Mouse (Mus musculus) midbrain, embryonic 14.5 days (tissue): ENCODE measurements at regions not wholly inside any gene's neighbourhood (a gene's known extent, or its start where the extent isn't known, plus 50 kb on each side); places are given as distances from the start of the nearest gene placed in this dataset.
A peak's percentile ranks its signal among the peaks of the same experiment; 100 is the strongest.

Experiments
- ATAC-seq: fragments of 200-750 bp; cut with Nextera tagmentation; 2 replicates; pipeline ENCODE4 v1.8.0; 2017; ENCODE audit warnings: moderate number of reproducible peaks, moderate library complexity; ENCODE audit not compliant: low FRiP score, low TSS enrichment
- DNase-seq: peaks from one replicate; pipeline ENCODE4 v3.0.0-alpha.2; 2015
- H3K27ac ChIP-seq: fragments of 300-500 bp; sonication (generic); replicated peaks from 2 replicates; pipeline ENCODE4 v1.5.1; 2014; ENCODE audit warnings: mild to moderate bottlenecking, low read depth, low read length, moderate library complexity
- H3K27me3 ChIP-seq: fragments of 300-500 bp; sonication (generic); 2 replicates; pipeline ENCODE4 v1.6.1; 2014; ENCODE audit warnings: low read length, control low read depth, mixed read lengths; ENCODE audit not compliant: control insufficient read depth, insufficient read depth
- H3K36me3 ChIP-seq: fragments of 300-500 bp; sonication (generic); 2 replicates; pipeline ENCODE4 v1.6.1; 2014; ENCODE audit warnings: low read length, control low read depth; ENCODE audit not compliant: control insufficient read depth, insufficient read depth
- H3K4me1 ChIP-seq: fragments of 300-500 bp; sonication (generic); 2 replicates; pipeline ENCODE4 v1.6.1; 2014; ENCODE audit warnings: mild to moderate bottlenecking, antibody characterized with exemption, low read length, control low read depth; ENCODE audit not compliant: control insufficient read depth, insufficient read depth
- H3K4me2 ChIP-seq: fragments of 300-500 bp; sonication (generic); 2 replicates; pipeline ENCODE4 v1.6.1; 2014; ENCODE audit warnings: mild to moderate bottlenecking, low read length, moderate library complexity
- H3K4me3 ChIP-seq: fragments of 300-500 bp; sonication (generic); replicated peaks from 2 replicates; pipeline ENCODE4 v1.5.1; 2014; ENCODE audit warnings: low read depth, low read length
- H3K9ac ChIP-seq: fragments of 300-500 bp; sonication (generic); replicated peaks from 2 replicates; pipeline ENCODE4 v1.6.1; 2014; ENCODE audit warnings: mild to moderate bottlenecking, low read length, moderate library complexity
- H3K9me3 ChIP-seq: fragments of 300-500 bp; sonication (generic); 2 replicates; pipeline ENCODE4 v1.6.1; 2016; ENCODE audit warnings: low read length, control low read depth, mixed read lengths; ENCODE audit not compliant: control insufficient read depth
- WGBS: fragments of 180-500 bp; shearing (Covaris S2); extraction: QIAGEN DNeasy Blood & Tissue Kit; methylation state at CpG from one replicate; pipeline ENCODE4 v1.1.7; 2014; 5-methylcytosine and 5-hydroxymethylcytosine counted together

GRCm38 (mm10) chr4:131046969-131047650 lies 102.9 kb downstream of the Matn1 start:
- Histone ChIP-seq H3K9ac (no peak overlapping the region), H3K9me3 (no peaks in the 10 kb centered on the region), H3K27ac (no peak overlapping the region), H3K4me2 (no peak overlapping the region), H3K4me3 (no peak overlapping the region), H3K4me1 (0 out of 2 replicates have a peak, but pooled peaks cover 4% of the 10 kb centered on the region), H3K36me3 (no peaks in the 10 kb centered on the region), H3K27me3 (no peaks in the 10 kb centered on the region)
- WGBS = 71% methylated on average over 12 of the region's 12 CpGs
- no peak for ATAC-seq
- no peak for DNase-seq

- no peak for ATAC-seq
- 96% methylated on average over 3 of the region's 3 CpGs for WGBS
Measured at GRCm38 (mm10) chr4:131056293-131056692, 112.1 kb downstream of the Matn1 start.

GRCm38 (mm10) chr4:131059572-131059971 lies 115.4 kb downstream of the Matn1 start:
- H3K4me3 ChIP-seq = no peak overlapping the region
- no peak for ATAC-seq
- peaks cover 12% of the 10 kb centered on the region for H3K4me1 ChIP-seq
- no peak for DNase-seq
- H3K9ac ChIP-seq = no peak overlapping the region
- 56% methylated on average over 7 of the region's 7 CpGs for WGBS
- no peak overlapping the region for H3K4me2 ChIP-seq
- H3K36me3 ChIP-seq = no peaks in the 10 kb centered on the region
- no peaks in the 10 kb centered on the region for H3K9me3 ChIP-seq
- H3K27me3 ChIP-seq = peaks cover 8% of the 10 kb centered on the region
- H3K27ac ChIP-seq = no peak overlapping the region

More at GRCm38 (mm10) chr4:131056293-131056692, 112.1 kb downstream of the Matn1 start:
- no peak overlapping the region for H3K27ac ChIP-seq
- H3K4me1 ChIP-seq = peaks cover 12% of the 10 kb centered on the region
- H3K9me3 ChIP-seq = peaks cover 8% of the 10 kb centered on the region
- no peak for DNase-seq
- no peak overlapping the region for H3K4me2 ChIP-seq
- no peak overlapping the region for H3K9ac ChIP-seq
- H3K36me3 ChIP-seq = no peaks in the 10 kb centered on the region
- H3K27me3 ChIP-seq = no peaks in the 10 kb centered on the region; the same call in 1 of the 2 replicates
- H3K4me3 ChIP-seq = no peak overlapping the region

GRCm38 (mm10) chr4:131060191-131060680 lies 116.1 kb downstream of the Matn1 start:
- H3K4me2 ChIP-seq = no peak overlapping the region
- WGBS = 19% methylated on average over 1 of the region's 1 CpGs
- DNase-seq = no peak

GRCm38 (mm10) chr4:131060706-131061105 lies 116.5 kb downstream of the Matn1 start:
- DNase-seq (peak; percentile 64), ATAC-seq (no peak)
- no peaks in the 10 kb centered on the region for H3K36me3 ChIP-seq
- no peaks in the 10 kb centered on the region for H3K9me3 ChIP-seq
- H3K27ac ChIP-seq = no peak overlapping the region
- no peak overlapping the region for H3K4me3 ChIP-seq
- H3K4me2 ChIP-seq = no peak overlapping the region
- 1% methylated on average over 2 of the region's 2 CpGs for WGBS
- H3K4me1 ChIP-seq = peaks cover 14% of the 10 kb centered on the region
- no peak overlapping the region for H3K9ac ChIP-seq
- H3K27me3 ChIP-seq = peaks cover 8% of the 10 kb centered on the region

More at GRCm38 (mm10) chr4:131060191-131060680, 116.1 kb downstream of the Matn1 start:
- Histone ChIP-seq H3K9me3 (no peaks in the 10 kb centered on the region), H3K4me3 (no peak overlapping the region), H3K36me3 (no peaks in the 10 kb centered on the region), H3K9ac (no peak overlapping the region), H3K4me1 (peaks cover 12% of the 10 kb centered on the region), H3K27ac (no peak overlapping the region), H3K27me3 (peaks cover 8% of the 10 kb centered on the region)
- ATAC-seq = no peak

DNA sequence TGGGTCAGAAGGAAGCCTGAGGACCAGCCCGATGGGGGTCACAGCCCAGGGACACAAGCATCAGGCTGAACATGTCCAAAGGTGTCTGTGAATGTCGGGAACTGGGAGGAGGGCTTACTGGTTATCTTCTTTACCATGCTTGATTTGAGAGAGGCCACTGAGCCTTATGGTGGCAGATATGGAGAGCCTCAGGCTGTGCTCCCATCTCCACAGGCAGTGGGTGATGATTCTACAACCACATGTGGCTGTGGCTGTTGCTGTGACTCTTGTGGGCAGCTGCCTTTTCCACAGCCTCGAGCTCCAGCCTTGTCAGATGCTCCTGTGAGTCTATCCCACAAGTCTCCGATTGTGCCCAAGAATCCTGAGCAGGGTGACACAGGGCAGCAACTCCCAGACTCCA lies 118.4 kb downstream of the Matn1 start:
- Histone ChIP-seq H3K4me1 (peaks cover 33% of the 10 kb centered on the region), H3K9ac (no peak overlapping the region)

DNA sequence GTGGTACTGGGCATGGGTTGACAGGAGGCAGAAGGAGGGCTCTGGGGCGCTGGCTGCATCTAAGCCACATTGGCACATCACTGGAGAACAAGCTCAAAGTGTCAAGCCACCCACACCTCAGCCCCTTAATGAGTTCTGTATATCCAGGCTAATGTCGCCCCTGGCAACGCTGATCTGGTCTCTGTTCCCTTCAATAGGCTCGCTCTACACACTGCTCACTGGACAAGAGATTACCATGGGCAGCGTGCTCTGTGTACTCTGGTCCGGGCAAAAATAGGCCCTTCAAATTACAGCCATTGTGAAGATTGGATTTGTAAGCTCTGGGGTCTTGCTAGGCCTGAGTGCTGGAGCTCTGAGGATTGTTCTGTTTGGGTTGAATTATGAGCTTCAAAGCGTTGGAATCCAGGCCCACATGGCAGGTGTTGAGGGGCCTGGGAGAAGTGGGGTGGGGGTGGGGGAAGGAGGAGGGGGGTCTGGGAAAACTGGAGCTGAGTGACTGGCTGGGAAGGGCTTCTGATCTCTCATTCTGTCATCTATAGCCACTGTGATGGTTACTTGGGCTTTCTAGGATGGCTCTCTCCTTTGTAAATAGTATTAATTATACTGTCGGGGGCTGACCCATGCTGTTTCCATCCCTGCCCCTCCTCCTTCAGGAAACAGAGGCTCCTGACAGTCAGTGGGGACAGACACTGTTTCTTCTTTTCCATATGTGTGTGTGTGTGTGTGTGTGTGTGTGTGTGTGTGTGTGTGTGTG lies 122.2 kb downstream of the Matn1 start:
- H3K4me3 ChIP-seq = no peak overlapping the region
- DNase-seq (peak; percentile 75), ATAC-seq (peak; percentile 70)
- no peaks in the 10 kb centered on the region for H3K36me3 ChIP-seq
- no peak overlapping the region for H3K4me2 ChIP-seq
- peaks cover 8% of the 10 kb centered on the region; the same call in 1 of the 2 replicates for H3K27me3 ChIP-seq
- peak overlapping the region; percentile 63 for H3K27ac ChIP-seq
- no peaks in the 10 kb centered on the region for H3K9me3 ChIP-seq
- H3K4me1 ChIP-seq = peaks cover 23% of the 10 kb centered on the region
- H3K9ac ChIP-seq = no peak overlapping the region
- 10% methylated on average over 8 of the region's 8 CpGs for WGBS

More for the DNA sequence above, 118.4 kb downstream of the Matn1 start:
- no peak for DNase-seq
- Histone ChIP-seq H3K27ac (no peak overlapping the region), H3K4me3 (no peak overlapping the region), H3K4me2 (no peak overlapping the region), H3K36me3 (no peaks in the 10 kb centered on the region), H3K9me3 (no peaks in the 10 kb centered on the region), H3K27me3 (peaks cover 8% of the 10 kb centered on the region)
- 70% methylated on average over 4 of the region's 4 CpGs for WGBS
- no peak for ATAC-seq

DNA sequence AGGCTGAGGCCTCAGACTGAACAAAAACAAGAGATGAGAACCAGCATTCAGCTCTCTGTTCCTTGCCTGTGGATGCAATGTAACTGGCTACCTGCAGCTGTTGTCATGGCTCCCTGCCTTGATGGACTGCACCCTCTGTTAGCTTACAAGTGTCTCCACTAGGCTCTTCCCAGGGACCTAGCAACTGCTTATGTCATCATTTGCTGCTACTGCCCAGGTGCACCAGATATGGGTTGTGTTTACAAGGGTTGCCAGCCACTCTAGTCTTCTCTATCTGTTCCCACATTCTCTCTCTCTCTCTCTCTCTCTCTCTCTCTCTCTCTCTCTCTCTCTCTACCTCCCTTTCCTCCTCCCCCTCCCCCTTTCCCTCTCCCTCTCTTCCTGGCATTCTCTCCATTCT lies 126.4 kb downstream of the Matn1 start:
- Histone ChIP-seq H3K4me3 (no peak overlapping the region), H3K4me2 (no peak overlapping the region), H3K36me3 (no peaks in the 10 kb centered on the region), H3K27me3 (no peaks in the 10 kb centered on the region), H3K27ac (no peak overlapping the region), H3K9me3 (no peaks in the 10 kb centered on the region), H3K4me1 (peaks cover 22% of the 10 kb centered on the region), H3K9ac (no peak overlapping the region)
- ATAC-seq (no peak), DNase-seq (no peak)
